Mouse (Mus musculus): ENCODE data around the gene Ccdc92b. TPM values are rescaled to one million over a fixed set of nuclear protein-coding genes. Genes with fewer than 3 reads are reported as not detected.

Gene Ccdc92b
- total RNA-seq (2023) = not detected in 4 replicates

DNA sequence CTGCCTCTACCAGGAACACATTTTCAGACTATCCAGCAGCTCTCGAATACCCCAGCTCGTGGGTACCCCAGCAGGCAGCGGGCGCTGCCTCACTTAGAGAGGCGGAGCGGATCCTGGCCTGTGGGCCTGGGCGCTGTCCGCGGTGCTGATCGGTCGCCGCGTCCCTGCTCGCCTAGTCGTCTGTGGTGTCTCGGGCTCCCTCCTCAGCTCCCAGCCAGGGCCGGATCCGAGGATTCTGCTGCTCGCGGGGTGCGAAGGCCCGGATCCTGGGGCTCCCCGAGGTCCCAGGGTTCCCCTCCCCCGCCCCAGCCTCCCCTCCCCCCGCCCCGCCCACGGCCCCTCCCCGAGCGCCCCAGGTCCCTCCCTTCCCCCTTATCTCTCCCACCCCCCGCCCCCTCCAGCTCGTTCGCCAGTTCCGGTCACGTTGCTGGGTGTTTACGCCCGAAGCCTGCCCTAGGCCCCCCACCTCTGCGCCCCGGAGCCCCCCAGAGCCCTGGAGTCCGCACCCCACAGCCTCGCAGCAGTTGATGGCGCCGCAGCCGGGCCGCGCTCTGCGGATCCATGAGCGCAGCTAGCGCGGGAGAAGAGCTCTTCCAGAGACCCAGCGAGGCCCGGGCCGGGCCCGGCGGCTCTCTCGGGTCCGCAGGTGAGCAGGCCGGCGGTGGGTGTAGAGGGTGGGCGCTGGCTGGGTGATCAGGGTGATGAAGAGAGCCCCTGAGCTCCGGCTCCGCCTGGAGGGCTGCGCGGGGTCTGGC lies at the start of gene Ccdc92b:
Ccdc92b (plus strand) TSS at position 405 of the 755 bp plus-strand sequence.

DNA sequence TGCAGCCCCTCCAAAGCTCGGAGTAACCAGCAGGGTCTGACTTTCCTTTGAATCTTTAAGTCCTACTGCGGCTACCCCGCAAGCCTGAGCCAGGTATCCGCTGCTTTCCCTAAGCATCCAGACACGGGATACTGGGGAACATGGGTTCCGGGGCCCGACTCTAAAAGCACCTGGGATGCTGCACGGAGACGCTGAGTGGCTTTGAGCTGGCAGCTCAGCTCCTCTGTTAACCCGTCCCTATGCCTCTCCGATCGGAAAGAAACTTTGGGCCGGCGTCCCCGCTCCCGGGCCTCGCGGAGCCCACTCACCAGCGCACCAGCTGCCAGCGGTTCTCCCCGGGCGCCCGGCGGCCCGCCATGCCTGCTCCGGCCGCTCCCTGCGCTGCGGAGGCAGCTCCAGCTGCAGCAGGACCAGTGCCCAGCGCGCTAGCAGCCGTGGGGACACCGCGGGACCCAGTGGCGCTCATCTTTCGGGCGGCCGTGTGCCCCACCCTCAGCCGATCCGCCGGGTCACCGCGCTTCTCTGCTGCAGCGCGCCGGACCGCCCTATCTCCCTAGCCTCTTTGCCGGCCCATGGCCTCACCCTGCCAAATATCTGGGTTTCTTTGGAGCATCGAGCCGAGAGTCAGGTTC lies 8.7 kb upstream of the Ccdc92b start, which contains the start of gene Rap1gap2:
Rap1gap2 (minus strand) TSS at position 371 of the 632 bp plus-strand sequence.

DNA sequence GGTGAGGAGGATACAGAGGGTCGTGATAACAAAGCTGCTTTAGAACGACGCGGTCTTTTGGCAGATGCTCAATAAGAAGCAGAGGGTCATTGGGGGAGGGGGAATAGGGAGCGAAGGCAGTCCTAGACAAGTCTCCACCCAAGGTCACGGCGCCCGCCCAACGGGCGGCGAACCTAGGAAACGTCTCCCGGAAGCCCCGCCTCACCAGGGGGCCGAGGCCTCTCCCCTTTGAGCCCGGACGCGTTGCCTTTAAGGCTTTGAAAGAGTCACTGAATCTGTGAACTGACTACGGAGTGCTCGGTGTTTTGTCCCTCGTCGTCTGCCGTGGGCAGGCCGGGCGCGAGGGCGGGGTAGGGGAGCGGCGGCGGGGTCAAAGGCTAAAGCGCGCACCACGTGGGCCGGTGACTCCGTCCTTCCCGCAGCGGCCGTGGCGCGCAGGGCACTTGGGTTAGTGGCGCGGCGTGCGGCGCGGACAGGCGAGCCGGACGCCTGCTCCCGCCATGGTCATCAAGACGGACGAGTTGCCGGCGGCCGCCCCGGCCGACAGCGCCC lies 29.8 kb downstream of the Ccdc92b start, which contains the start of gene Cluh:
Cluh (plus strand) TSS at position 401 of the 552 bp plus-strand sequence.

Other genes with a start within 250 kb of the Ccdc92b start
- gene Rap1gap2, start 8.7 kb upstream of the Ccdc92b start, total RNA-seq (2023) = 3.5 to 5.8 TPM (median 5.5 TPM) in 4 replicates
- 41.0 to 44.0 TPM (median 42.0 TPM) in 4 replicates for gene Cluh, start 29.9 kb downstream of the Ccdc92b start, total RNA-seq (2023)
- 116 to 154 TPM (median 131 TPM) in 4 replicates for gene Pafah1b1, start 105.1 kb downstream of the Ccdc92b start, total RNA-seq (2023)
- 43.6 to 52.2 TPM (median 47.9 TPM) in 4 replicates for gene Mettl16, start 151.2 kb downstream of the Ccdc92b start, total RNA-seq (2023)
- gene Mnt, start 211.3 kb downstream of the Ccdc92b start, total RNA-seq (2023) = 121 to 138 TPM (median 128 TPM) in 4 replicates

Measured in B cell, adult 62 days (primary cell).